Comparison of ENCODE assay signal across 9 mouse cellular contexts in the genomic region with DNA sequence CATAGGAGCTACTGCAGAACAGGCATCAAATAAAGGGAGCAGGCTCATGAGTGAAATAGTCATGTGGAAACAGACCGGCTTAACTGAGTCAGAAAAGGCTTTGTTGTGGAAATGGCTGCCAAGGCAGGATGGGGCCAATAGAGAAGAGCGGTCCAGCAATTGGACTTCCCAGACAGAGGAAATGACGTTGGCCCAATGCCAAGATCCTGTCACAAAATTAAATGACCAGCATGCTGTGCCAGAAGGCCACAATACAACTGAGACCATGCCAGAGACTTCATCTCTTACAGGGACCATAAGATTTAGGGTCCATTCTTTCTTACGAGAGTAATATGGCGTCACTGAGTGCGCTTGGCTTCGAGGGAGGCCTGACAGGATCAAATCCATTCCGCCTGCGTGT. TPM values are rescaled to one million over a fixed set of nuclear protein-coding genes. Genes with fewer than 3 reads are reported as not detected.
A peak's percentile ranks its signal among the peaks of the same experiment; 100 is the strongest.
DNase-seq lines count a peak whose midpoint lies in the region; ATAC-seq and TF ChIP-seq lines count a peak whose summit lies in the region.
"Had no signal": no experiment of that assay in that cellular context is flagged by ENCODE, and none has a peak within 500 bp of the region (broad histone marks: within the 10 kb centered on the region; RNA-seq: fewer than 3 reads in every experiment).

No protein-coding gene starts in this region.

- DNase-seq in cerebellum, postnatal 14 days, result peak; percentile 74 to 82
- DNase-seq in cerebellum, adult 8-10 months, result no peak
- DNase-seq in stomach, postnatal 0 days (ENCODE audit: low spot score), result no peak
- peak; percentile 59 to 68 for DNase-seq in lung, adult 18-20 months
- DNase-seq in right cerebral cortex, postnatal 25 days, result no peak
- no peak for DNase-seq in T-cell, adult 2 months (ENCODE audit: low spot score)
- DNase-seq: embryo, embryonic 11 days had no signal

- H3K4me2 ChIP-seq in stomach, embryonic 14.5 days (replicated peaks; ENCODE audit: low read depth, low read length), result no peak overlapping the region
- no peak overlapping the region for H3K4me2 ChIP-seq in stomach, postnatal 0 days (replicated peaks; ENCODE audit: low read depth)
- no peak overlapping the region for H3K4me2 ChIP-seq in neural tube, embryonic 15.5 days

- no peak overlapping the region for H3K9ac ChIP-seq in stomach, embryonic 14.5 days (replicated peaks; ENCODE audit: low read depth, low read length)
- no peak overlapping the region for H3K9ac ChIP-seq in stomach, postnatal 0 days (ENCODE audit: low read length)
- H3K9ac ChIP-seq in neural tube, embryonic 15.5 days (replicated peaks), result no peak overlapping the region

- H3K36me3 ChIP-seq in stomach, embryonic 14.5 days (ENCODE audit: control insufficient read depth, insufficient read depth, low read length), result no peaks in the 10 kb centered on the region
- H3K36me3 ChIP-seq in stomach, postnatal 0 days (ENCODE audit: control insufficient read depth, insufficient read depth, low read length), result no peaks in the 10 kb centered on the region
- no peaks in the 10 kb centered on the region for H3K36me3 ChIP-seq in neural tube, embryonic 15.5 days

- no peaks in the 10 kb centered on the region for H3K9me3 ChIP-seq in stomach, embryonic 14.5 days (ENCODE audit: control insufficient read depth, low read depth, low read length)
- H3K9me3 ChIP-seq in stomach, postnatal 0 days (ENCODE audit: control insufficient read depth, low read length), result no peaks in the 10 kb centered on the region
- no peaks in the 10 kb centered on the region for H3K9me3 ChIP-seq in neural tube, embryonic 15.5 days (replicated peaks)

- H3K4me1 ChIP-seq in stomach, embryonic 14.5 days (ENCODE audit: control insufficient read depth, insufficient read depth, low read length), result no peaks in the 10 kb centered on the region
- H3K4me1 ChIP-seq in stomach, postnatal 0 days (replicated peaks; ENCODE audit: control insufficient read depth, insufficient read depth), result no peaks in the 10 kb centered on the region
- H3K4me1 ChIP-seq in neural tube, embryonic 15.5 days, result no peaks in the 10 kb centered on the region

- ATAC-seq in stomach, embryonic 14.5 days (ENCODE audit: insufficient number of reproducible peaks, insufficient read depth, low FRiP score, low read depth), result 0 out of 2 replicates have a peak, but pooled peaks have one; percentile 14
- ATAC-seq in stomach, postnatal 0 days (ENCODE audit: low FRiP score, low TSS enrichment), result no peak
- ATAC-seq in neural tube, embryonic 15.5 days (ENCODE audit: low FRiP score), result peak; percentile 77

- H3K4me3 ChIP-seq in stomach, embryonic 14.5 days (ENCODE audit: low read depth, low read length), result no peak overlapping the region
- no peak overlapping the region for H3K4me3 ChIP-seq in stomach, postnatal 0 days (ENCODE audit: low read depth, low read length)
- H3K4me3 ChIP-seq in neural tube, embryonic 15.5 days (replicated peaks), result no peak overlapping the region

- TF ChIP-seq EP300 in stomach, postnatal 0 days (optimal IDR thresholded peaks at IDR 0.05), result no peak

- 59% methylated on average over 9 of the region's 9 CpGs for WGBS in stomach, embryonic 14.5 days
- 57% methylated on average over 9 of the region's 9 CpGs for WGBS in stomach, postnatal 0 days
- 27% methylated on average over 9 of the region's 9 CpGs for WGBS in neural tube, embryonic 15.5 days

- no peak overlapping the region for H3K27ac ChIP-seq in stomach, embryonic 14.5 days (ENCODE audit: low read length)
- no peak overlapping the region for H3K27ac ChIP-seq in stomach, postnatal 0 days (replicated peaks)
- H3K27ac ChIP-seq in neural tube, embryonic 15.5 days (replicated peaks), result no peak overlapping the region

- H3K27me3 ChIP-seq in stomach, embryonic 14.5 days (ENCODE audit: control insufficient read depth, insufficient read depth, low read length), result no peaks in the 10 kb centered on the region
- no peaks in the 10 kb centered on the region for H3K27me3 ChIP-seq in stomach, postnatal 0 days (ENCODE audit: control insufficient read depth, insufficient read depth, low read length)
- no peaks in the 10 kb centered on the region for H3K27me3 ChIP-seq in neural tube, embryonic 15.5 days (replicated peaks)

- TF ChIP-seq CTCF in stomach, postnatal 0 days (IDR thresholded peaks at IDR 0.05; ENCODE audit: low read depth), result no peak

RNA-seq across cellular contexts. Expression of a gene that starts 20.0 kb away (rescaled TPM):
- not detected in 2 replicates for polyA plus RNA-seq in stomach, embryonic 14.5 days (2014; fragmentation: Nextera tagmentation; extraction: Ambion mirVana)
- not detected in 2 replicates for polyA plus RNA-seq in stomach, postnatal 0 days (2015; fragmentation: Nextera tagmentation; extraction: Ambion mirVana)
- polyA plus RNA-seq in neural tube, embryonic 15.5 days (2015; fragmentation: Nextera tagmentation; extraction: Ambion mirVana), result 1.7 and 2.2 TPM in 2 replicates

RNA-seq across cellular contexts. Expression of a gene that starts 34.3 kb away (rescaled TPM):
- polyA plus RNA-seq in stomach, embryonic 14.5 days (2014; fragmentation: Nextera tagmentation; extraction: Ambion mirVana), result 0.13 and 0.17 TPM in 2 replicates
- 0.30 and 0.39 TPM in 2 replicates for polyA plus RNA-seq in stomach, postnatal 0 days (2015; fragmentation: Nextera tagmentation; extraction: Ambion mirVana)
- 0.09 and 0.75 TPM in 2 replicates for polyA plus RNA-seq in neural tube, embryonic 15.5 days (2015; fragmentation: Nextera tagmentation; extraction: Ambion mirVana)

Comparison
In these comparisons a context has a peak if more than half of its experiments do, and no peak if none do; other contexts are left out.
1. DNase-seq: peak in cerebellum, postnatal 14 days (2 of 2) and lung, adult 18-20 months (2 of 2); none in cerebellum, adult 8-10 months (single experiment), stomach, postnatal 0 days (single experiment), right cerebral cortex, postnatal 25 days (single experiment) and T-cell, adult 2 months (single experiment).